Mouse (Mus musculus) heart, postnatal 0 days (tissue): Measurements from ENCODE around the gene Nsun5. TPM values are rescaled to one million over a fixed set of nuclear protein-coding genes. Genes with fewer than 3 reads are reported as not detected.

ENCODE experiments used
- ATAC-seq: fragments of 200-750 bp; cut with Nextera tagmentation; 2 replicates; pipeline ENCODE4 v1.8.0; 2017; ENCODE audit warnings: low read depth, moderate number of reproducible peaks, moderate library complexity; ENCODE audit not compliant: insufficient read depth
- DNase-seq: peaks from one replicate; pipeline ENCODE4 v3.0.0-alpha.2; 2016; ENCODE audit warnings: low spot score
- H3K27ac ChIP-seq: fragments of 300-500 bp; sonication (generic); 2 replicates; pipeline ENCODE4 v1.5.1; 2014; ENCODE audit warnings: low read depth, mild to moderate bottlenecking
- H3K27me3 ChIP-seq: fragments of 300-500 bp; sonication (generic); 2 replicates; pipeline ENCODE4 v1.6.1; 2014; ENCODE audit warnings: low read length, mixed read lengths; ENCODE audit not compliant: control insufficient read depth, insufficient read depth
- H3K36me3 ChIP-seq: fragments of 300-500 bp; sonication (generic); replicated peaks from 2 replicates; pipeline ENCODE4 v1.6.1; 2014; ENCODE audit warnings: low read length, mixed read lengths; ENCODE audit not compliant: control insufficient read depth, insufficient read depth
- H3K4me1 ChIP-seq: fragments of 300-500 bp; sonication (generic); 2 replicates; pipeline ENCODE4 v1.6.1; 2014; ENCODE audit warnings: antibody characterized with exemption; ENCODE audit not compliant: control insufficient read depth, insufficient read depth
- H3K4me2 ChIP-seq: fragments of 300-500 bp; sonication (generic); 2 replicates; pipeline ENCODE4 v1.6.1; 2014; ENCODE audit warnings: low read depth, mild to moderate bottlenecking, low read length, moderate library complexity
- H3K4me3 ChIP-seq: fragments of 300-500 bp; sonication (generic); 2 replicates; pipeline ENCODE4 v1.5.1; 2014; ENCODE audit warnings: low read depth, low read length
- H3K9ac ChIP-seq: fragments of 300-500 bp; sonication (generic); replicated peaks from 2 replicates; pipeline ENCODE4 v1.6.1; 2014; ENCODE audit warnings: low read depth, low read length, mixed read lengths
- H3K9me3 ChIP-seq: fragments of 300-500 bp; sonication (generic); replicated peaks from 2 replicates; pipeline ENCODE4 v1.6.1; 2016; ENCODE audit warnings: low read length; ENCODE audit not compliant: control insufficient read depth
- CTCF ChIP-seq: IDR thresholded peaks from 2 replicates; pipeline ENCODE4 v1.5.1; 2016; ENCODE audit warnings: antibody characterized with exemption, control low read depth, low read depth
- EP300 ChIP-seq: IDR thresholded peaks from 2 replicates; pipeline ENCODE4 v1.6.1; 2016; ENCODE audit warnings: antibody characterized with exemption, low read depth
- WGBS: fragments of 180-500 bp; shearing (Covaris S2); extraction: QIAGEN DNeasy Blood & Tissue Kit; methylation state at CpG from one replicate; pipeline ENCODE4 v1.1.7; 2014; 5-methylcytosine and 5-hydroxymethylcytosine counted together
- polyA plus RNA-seq: library from polyadenylated mRNA; unstranded; fragments of >200 nt; fragmentation: Nextera tagmentation; extraction: Ambion mirVana; gene quantifications from 2 replicates; pipeline ENCODE4 v1.2.1, GENCODE M21; 2015
- total RNA-seq: library from RNA; depleted of rRNA; stranded (reverse); fragments of >200 nt; gene quantifications from 2 replicates; pipeline ENCODE4 v1.2.3, GENCODE M21; 2014; ENCODE audit warnings: low replicate concordance; rRNA removed

Nsun5 gene
- total RNA-seq (8.7 and 19.3 TPM in 2 replicates), polyA plus RNA-seq (11.4 and 13.1 TPM in 2 replicates)

DNA sequence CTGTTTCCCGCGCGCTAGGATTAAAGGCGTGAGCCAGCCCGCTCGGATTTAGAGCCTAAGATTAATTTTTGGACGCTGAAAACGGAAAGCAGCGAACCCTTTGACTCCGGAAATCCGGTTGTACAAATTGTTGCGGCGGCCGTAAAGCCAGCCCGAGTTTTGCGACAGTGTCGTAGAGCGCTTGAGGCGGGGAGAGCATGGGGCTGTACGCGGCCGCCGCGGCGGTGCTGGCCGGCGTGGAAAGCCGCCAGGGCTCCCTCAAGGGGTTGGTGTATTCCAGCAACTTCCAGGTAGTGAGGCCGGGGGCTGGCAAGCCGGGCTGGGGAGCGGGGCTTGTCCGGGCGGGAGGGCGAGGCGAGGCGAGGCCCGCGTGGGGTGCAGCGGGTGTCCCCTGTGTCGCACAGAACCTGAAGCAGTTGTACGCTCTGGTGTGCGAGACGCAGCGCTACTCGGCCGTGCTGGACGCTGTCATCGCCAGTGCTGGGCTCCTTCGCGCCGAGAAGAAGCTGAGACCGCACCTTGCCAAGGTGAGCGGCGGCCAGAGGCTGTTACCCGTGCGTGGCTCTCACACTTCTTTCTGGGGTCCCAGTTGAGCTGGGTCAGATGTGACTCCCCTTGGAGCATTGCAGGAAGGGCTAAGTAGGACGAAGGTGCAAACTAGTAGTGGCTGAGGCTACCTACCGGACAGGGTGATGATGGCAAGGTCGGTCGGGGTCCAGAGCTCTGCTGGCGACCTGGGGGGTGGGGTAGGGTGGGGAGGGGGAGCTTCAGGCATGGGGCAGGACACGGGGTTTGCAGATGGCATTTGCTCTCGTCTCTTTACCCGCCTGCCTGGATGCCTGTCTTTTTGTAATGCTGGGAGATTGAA is at the start of gene Nsun5:
Nsun5 (plus strand) TSS at position 167 of the 868 bp plus-strand sequence.
- under 1% methylated on average over 64 of the region's 64 CpGs for WGBS
- Histone ChIP-seq H3K27ac (peak within 1 kb of the TSS; percentile 85), H3K27me3 (no peaks in the 10 kb centered on the region), H3K9ac (peak within 1 kb of the TSS; percentile 67), H3K4me2 (peak within 1 kb of the TSS; percentile 96), H3K4me1 (peaks cover 16% of the 10 kb centered on the region), H3K9me3 (no peaks in the 10 kb centered on the region), H3K36me3 (peaks cover 33% of the 10 kb centered on the region), H3K4me3 (peak within 1 kb of the TSS; percentile 76)
- ATAC-seq: peak; percentile 83
- peak; percentile 95 for DNase-seq
- TF ChIP-seq CTCF (no peak), EP300 (no peak)

DNA sequence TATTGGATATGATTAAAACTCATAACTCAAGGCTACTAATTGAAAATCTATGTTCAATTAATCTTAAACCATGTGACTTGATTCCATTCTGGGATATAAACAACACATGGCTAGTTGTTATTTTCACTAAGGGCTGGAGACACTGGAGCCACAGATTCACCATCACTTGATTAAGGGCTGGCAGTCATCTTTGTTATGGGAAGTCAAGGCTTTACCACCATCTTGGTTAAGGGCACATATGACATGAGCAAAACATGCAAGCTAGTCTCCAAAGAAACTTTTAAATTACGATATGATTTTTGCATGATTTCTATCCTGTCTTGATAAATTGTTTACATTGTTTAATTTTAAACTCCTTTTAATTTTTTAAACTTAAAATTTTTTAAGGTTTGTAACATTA is 47.6 kb upstream of the Nsun5 start:
- DNase-seq (no peak), ATAC-seq (no peak)
- Histone ChIP-seq H3K27ac (no peak overlapping the region), H3K4me3 (no peak overlapping the region), H3K9me3 (no peaks in the 10 kb centered on the region), H3K4me2 (no peak overlapping the region), H3K36me3 (no peaks in the 10 kb centered on the region), H3K4me1 (no peaks in the 10 kb centered on the region), H3K9ac (no peak overlapping the region), H3K27me3 (no peaks in the 10 kb centered on the region)
- WGBS: 76% methylated on average over 1 of the region's 1 CpGs
- TF ChIP-seq EP300 (no peak), CTCF (no peak)

- H3K36me3 ChIP-seq: no peaks in the 10 kb centered on the region
- no peak overlapping the region for H3K27ac ChIP-seq
- H3K4me3 ChIP-seq: no peak overlapping the region
- ATAC-seq (no peak), DNase-seq (no peak)
- 23% methylated on average over 3 of the region's 3 CpGs for WGBS
- TF ChIP-seq CTCF (no peak), EP300 (no peak)
- H3K9me3 ChIP-seq: no peaks in the 10 kb centered on the region
- no peak overlapping the region for H3K4me2 ChIP-seq
- H3K9ac ChIP-seq: no peak overlapping the region
- no peaks in the 10 kb centered on the region for H3K4me1 ChIP-seq
- no peaks in the 10 kb centered on the region for H3K27me3 ChIP-seq
Measured at GRCm38 (mm10) chr5:135326121-135326659, 43.6 kb upstream of the Nsun5 start.

DNA sequence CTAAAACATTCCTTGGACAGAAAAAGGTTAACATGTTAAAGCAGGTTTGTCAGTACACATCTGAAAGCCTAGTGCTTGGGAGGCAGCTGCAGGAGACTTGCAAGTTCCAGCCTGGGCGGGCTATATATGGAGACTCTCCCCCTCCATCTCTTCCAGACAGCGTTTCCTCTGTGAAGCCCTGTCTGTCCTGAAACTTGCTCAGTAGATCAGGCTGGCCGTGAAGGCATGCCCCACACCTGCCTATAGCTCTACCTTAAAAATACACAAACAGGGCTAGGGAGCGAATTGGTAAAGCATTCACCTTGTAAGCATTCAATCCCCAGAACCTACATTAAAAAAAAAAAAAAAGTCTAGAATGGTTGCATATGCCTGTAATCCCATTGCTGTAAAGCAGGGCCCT is 40.3 kb upstream of the Nsun5 start:
- 57% methylated on average over 4 of the region's 4 CpGs for WGBS
- no peak for ATAC-seq
- no peak for TF ChIP-seq EP300
- no peak for TF ChIP-seq CTCF

GRCm38 (mm10) chr5:135330201-135330600 is 39.6 kb upstream of the Nsun5 start:
- H3K27ac ChIP-seq: no peak overlapping the region
- no peak overlapping the region for H3K9ac ChIP-seq
- H3K4me2 ChIP-seq: no peak overlapping the region
- WGBS: 76% methylated on average over 5 of the region's 5 CpGs
- H3K9me3 ChIP-seq: no peaks in the 10 kb centered on the region
- H3K36me3 ChIP-seq: no peaks in the 10 kb centered on the region
- no peaks in the 10 kb centered on the region for H3K27me3 ChIP-seq
- ATAC-seq (no peak), DNase-seq (no peak)
- no peaks in the 10 kb centered on the region for H3K4me1 ChIP-seq
- no peak overlapping the region for H3K4me3 ChIP-seq
- TF ChIP-seq CTCF (no peak), EP300 (no peak)

More for the DNA sequence above, 40.3 kb upstream of the Nsun5 start:
- no peak overlapping the region for H3K9ac ChIP-seq
- H3K27me3 ChIP-seq: no peaks in the 10 kb centered on the region
- no peak overlapping the region for H3K4me3 ChIP-seq
- no peaks in the 10 kb centered on the region for H3K36me3 ChIP-seq
- H3K9me3 ChIP-seq: no peaks in the 10 kb centered on the region
- no peak overlapping the region for H3K4me2 ChIP-seq
- no peaks in the 10 kb centered on the region for H3K4me1 ChIP-seq
- no peak for DNase-seq
- no peak overlapping the region for H3K27ac ChIP-seq
